Mouse (Mus musculus): Measurements from ENCODE around the gene Caskin1. TPM values are rescaled to one million over a fixed set of nuclear protein-coding genes. Genes with fewer than 3 reads are reported as not detected.
A peak's percentile ranks its signal among the peaks of the same experiment; 100 is the strongest.

The Caskin1 gene
- polyA plus RNA-seq, 1 experiment from 2014 or later: 14.8 TPM

- 23% methylated on average over 5 of the region's 5 CpGs for WGBS
- ATAC-seq (ENCODE audit: low FRiP score): no peak
- no peaks in the 10 kb centered on the region for H3K27me3 ChIP-seq
- peak overlapping the region; percentile 79 for H3K9ac ChIP-seq
- no peaks in the 10 kb centered on the region for H3K9me3 ChIP-seq
- H3K27ac ChIP-seq: peak overlapping the region; percentile 89; the same call in 1 of the 2 replicates
- peak overlapping the region; percentile 63 for H3K4me3 ChIP-seq (replicated peaks)
- H3K36me3 ChIP-seq (replicated peaks): peaks cover 20% of the 10 kb centered on the region
- H3K4me1 ChIP-seq: peaks cover 61% of the 10 kb centered on the region
- H3K4me2 ChIP-seq: peak overlapping the region; percentile 88
Measured at GRCm38 (mm10) chr17:24529883-24530282, 41.5 kb downstream of the Caskin1 start.

- H3K9me3 ChIP-seq: no peaks in the 10 kb centered on the region
- H3K27me3 ChIP-seq: no peaks in the 10 kb centered on the region
- H3K4me3 ChIP-seq (replicated peaks): peak overlapping the region; percentile 63
- ATAC-seq (ENCODE audit: low FRiP score): no peak
- peaks cover 61% of the 10 kb centered on the region for H3K4me1 ChIP-seq
- 36% methylated on average over 8 of the region's 8 CpGs for WGBS
- peaks cover 20% of the 10 kb centered on the region for H3K36me3 ChIP-seq (replicated peaks)
- peak overlapping the region; percentile 89; the same call in 1 of the 2 replicates for H3K27ac ChIP-seq
- H3K9ac ChIP-seq: peak overlapping the region; percentile 79
- peak overlapping the region; percentile 88 for H3K4me2 ChIP-seq
Measured at GRCm38 (mm10) chr17:24530361-24531050, 42.1 kb downstream of the Caskin1 start.

- H3K9me3 ChIP-seq: no peaks in the 10 kb centered on the region
- 72% methylated on average over 3 of the region's 3 CpGs for WGBS
- H3K4me3 ChIP-seq (replicated peaks): no peak overlapping the region
- H3K27ac ChIP-seq: 0 out of 2 replicates have a peak overlapping the region, but pooled peaks have one; percentile 50
- no peaks in the 10 kb centered on the region for H3K27me3 ChIP-seq
- no peak for ATAC-seq (ENCODE audit: low FRiP score)
- peaks cover 61% of the 10 kb centered on the region for H3K4me1 ChIP-seq
- H3K9ac ChIP-seq: peak overlapping the region; percentile 79; the same call in 1 of the 2 replicates
- H3K36me3 ChIP-seq (replicated peaks): peaks cover 20% of the 10 kb centered on the region
- peak overlapping the region; percentile 88; the same call in 1 of the 2 replicates for H3K4me2 ChIP-seq
Measured at GRCm38 (mm10) chr17:24531064-24531463, 42.7 kb downstream of the Caskin1 start.

- no peak overlapping the region for H3K4me3 ChIP-seq (replicated peaks)
- peaks cover 20% of the 10 kb centered on the region for H3K36me3 ChIP-seq (replicated peaks)
- H3K27ac ChIP-seq: no peak overlapping the region
- peaks cover 51% of the 10 kb centered on the region for H3K4me1 ChIP-seq
- H3K4me2 ChIP-seq: no peak overlapping the region
- no peaks in the 10 kb centered on the region for H3K27me3 ChIP-seq
- H3K9ac ChIP-seq: no peak overlapping the region
- ATAC-seq (ENCODE audit: low FRiP score): no peak
- WGBS: 77% methylated on average over 7 of the region's 7 CpGs
- no peaks in the 10 kb centered on the region for H3K9me3 ChIP-seq
Measured at GRCm38 (mm10) chr17:24532045-24532444, 43.6 kb downstream of the Caskin1 start.

DNA sequence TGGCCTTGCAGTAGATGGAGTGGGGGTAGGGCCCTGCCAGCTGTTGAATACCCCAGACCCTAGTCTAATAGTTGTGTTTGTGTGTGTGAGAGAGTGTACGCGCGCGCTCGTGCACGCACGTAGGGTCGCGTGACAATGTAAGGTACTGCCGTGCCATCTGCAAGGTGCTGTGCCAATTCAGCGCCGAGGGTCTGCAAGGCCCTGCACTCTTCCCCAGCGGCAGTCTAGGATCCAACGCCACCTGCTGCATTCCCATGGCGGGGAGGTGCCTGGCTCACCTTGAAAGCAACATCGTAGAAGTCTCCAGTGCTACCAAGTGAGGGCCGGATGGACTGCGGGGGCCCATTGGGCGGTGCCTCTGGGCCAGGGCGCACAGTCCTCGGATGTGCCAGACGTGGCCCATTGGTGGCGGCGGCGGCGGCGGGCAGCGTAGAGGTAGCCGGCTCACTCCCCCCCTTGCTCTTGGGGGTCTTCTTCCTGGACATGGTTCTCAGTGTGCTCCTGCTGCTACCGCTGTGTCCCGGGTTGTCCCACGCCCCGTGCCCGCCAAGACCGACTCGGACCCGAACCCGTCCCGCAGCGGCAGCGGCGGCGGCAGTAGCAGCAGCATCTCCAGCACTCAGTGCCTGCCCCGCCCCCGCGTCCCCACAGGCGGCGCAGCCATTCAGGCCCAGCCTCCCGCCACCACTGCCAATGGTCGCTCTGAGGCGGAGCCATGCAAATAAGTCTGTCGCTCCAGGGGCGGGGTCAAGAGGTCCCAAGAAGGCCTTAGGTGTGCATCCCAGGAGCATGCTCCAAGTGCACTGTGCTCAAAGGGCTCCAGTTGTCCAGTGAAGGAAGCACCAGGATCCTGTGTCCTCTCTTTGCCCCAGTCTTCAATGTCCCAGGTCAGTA is 44.9 kb downstream of the Caskin1 start:
- H3K4me2 ChIP-seq: peak overlapping the region; percentile 63
- no peaks in the 10 kb centered on the region for H3K27me3 ChIP-seq
- 5% methylated on average over 53 of the region's 53 CpGs for whole genome bisulfite sequencing
- peaks cover 20% of the 10 kb centered on the region for H3K36me3 ChIP-seq (replicated peaks)
- H3K27ac ChIP-seq: no peak overlapping the region
- H3K9ac ChIP-seq: peak overlapping the region; percentile 55
- H3K4me1 ChIP-seq: peaks cover 59% of the 10 kb centered on the region
- peak; percentile 64 for ATAC-seq (ENCODE audit: low FRiP score)
- H3K4me3 ChIP-seq (replicated peaks): peak overlapping the region; percentile 34
- H3K9me3 ChIP-seq: no peaks in the 10 kb centered on the region

GRCm38 (mm10) chr17:24534160-24534718 is 45.8 kb downstream of the Caskin1 start, which contains the start of gene Rab26:
Gene Rab26 (minus strand): TSS chr17:24534210.
- peak within 1 kb of the TSS; percentile 34 for H3K4me3 ChIP-seq (replicated peaks)
- peaks cover 52% of the 10 kb centered on the region for H3K4me1 ChIP-seq
- H3K36me3 ChIP-seq (replicated peaks): peaks cover 20% of the 10 kb centered on the region
- no peak within 1 kb of the TSS for H3K27ac ChIP-seq
- no peaks in the 10 kb centered on the region for H3K27me3 ChIP-seq
- peak within 1 kb of the TSS; percentile 55 for H3K9ac ChIP-seq
- H3K9me3 ChIP-seq: no peaks in the 10 kb centered on the region
- WGBS: 89% methylated on average over 8 of the region's 8 CpGs
- H3K4me2 ChIP-seq: peak within 1 kb of the TSS; percentile 63
- ATAC-seq (ENCODE audit: low FRiP score): no peak

- no peak overlapping the region for H3K4me2 ChIP-seq
- peaks cover 42% of the 10 kb centered on the region for H3K4me1 ChIP-seq
- H3K36me3 ChIP-seq (replicated peaks): peaks cover 11% of the 10 kb centered on the region
- H3K27me3 ChIP-seq: no peaks in the 10 kb centered on the region
- H3K9ac ChIP-seq: no peak overlapping the region
- H3K9me3 ChIP-seq: no peaks in the 10 kb centered on the region
- no peak for ATAC-seq (ENCODE audit: low FRiP score)
- WGBS: 61% methylated on average over 5 of the region's 5 CpGs
- H3K27ac ChIP-seq: no peak overlapping the region
- H3K4me3 ChIP-seq (replicated peaks): no peak overlapping the region
Measured at GRCm38 (mm10) chr17:24535300-24535699, 46.9 kb downstream of the Caskin1 start.

- Histone ChIP-seq H3K4me1 (peaks cover 23% of the 10 kb centered on the region), H3K9me3 (no peaks in the 10 kb centered on the region), H3K36me3 (replicated peaks) (no peaks in the 10 kb centered on the region), H3K4me2 (no peak overlapping the region), H3K4me3 (replicated peaks) (no peak overlapping the region), H3K27me3 (no peaks in the 10 kb centered on the region), H3K27ac (0 out of 2 replicates have a peak overlapping the region, but pooled peaks have one; percentile 38), H3K9ac (no peak overlapping the region)
- no peak for ATAC-seq (ENCODE audit: low FRiP score)
- WGBS: 42% methylated on average over 3 of the region's 3 CpGs
Measured at GRCm38 (mm10) chr17:24537536-24537935, 49.1 kb downstream of the Caskin1 start.

DNA sequence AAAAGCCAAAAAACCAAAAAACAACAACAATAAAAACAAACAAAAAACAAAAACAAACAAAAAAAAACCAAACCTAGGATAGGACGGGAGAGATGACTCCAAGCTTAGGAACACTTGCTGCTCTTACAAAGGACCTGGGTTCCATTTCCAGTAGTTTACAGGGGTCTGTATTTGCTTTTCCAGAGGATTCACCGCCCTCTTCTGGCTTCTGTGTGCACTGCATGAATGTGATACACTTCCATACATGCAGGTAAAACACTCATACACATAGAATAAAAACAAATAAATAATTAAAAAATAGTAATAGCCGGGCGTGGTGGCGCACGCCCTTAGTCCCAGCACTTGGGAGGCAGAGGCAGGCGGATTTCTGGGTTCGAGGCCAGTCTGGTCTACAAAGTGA is 50.5 kb downstream of the Caskin1 start:
- 72% methylated on average over 8 of the region's 8 CpGs for WGBS
- Histone ChIP-seq H3K4me3 (replicated peaks) (no peak overlapping the region), H3K9me3 (no peaks in the 10 kb centered on the region), H3K27me3 (no peaks in the 10 kb centered on the region), H3K9ac (no peak overlapping the region), H3K4me2 (no peak overlapping the region), H3K36me3 (replicated peaks) (no peaks in the 10 kb centered on the region), H3K4me1 (peaks cover 10% of the 10 kb centered on the region), H3K27ac (no peak overlapping the region)
- no peak for ATAC-seq (ENCODE audit: low FRiP score)

DNA sequence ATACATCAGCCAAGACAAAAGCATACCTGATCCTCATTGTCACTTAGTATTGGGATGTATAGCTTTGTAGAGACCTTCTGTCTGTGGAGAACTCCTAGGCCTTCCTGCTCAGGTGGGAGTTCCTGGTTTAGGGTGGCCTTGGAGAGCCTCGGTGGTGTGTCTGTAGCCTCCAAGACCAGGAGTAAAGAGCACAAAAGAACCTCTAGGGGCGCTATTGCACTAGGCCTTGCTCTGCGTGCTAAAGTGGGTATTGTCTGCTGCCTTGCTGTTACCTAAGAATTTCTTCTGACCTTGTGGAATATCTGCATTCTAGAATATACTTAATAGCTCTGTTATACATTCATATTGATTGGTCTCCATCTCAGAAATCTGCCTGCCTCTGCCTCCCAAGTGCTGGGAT is 52.0 kb downstream of the Caskin1 start:
- H3K9ac ChIP-seq: no peak overlapping the region
- no peak overlapping the region for H3K4me3 ChIP-seq (replicated peaks)
- 7% methylated on average over 3 of the region's 3 CpGs for WGBS
- H3K9me3 ChIP-seq: no peaks in the 10 kb centered on the region
- peaks cover 7% of the 10 kb centered on the region; the same call in 1 of the 2 replicates for H3K27me3 ChIP-seq
- H3K4me2 ChIP-seq: no peak overlapping the region
- H3K4me1 ChIP-seq: peaks cover 10% of the 10 kb centered on the region
- no peak overlapping the region for H3K27ac ChIP-seq
- H3K36me3 ChIP-seq (replicated peaks): no peaks in the 10 kb centered on the region
- 0 out of 2 replicates have a peak, but pooled peaks have one; percentile 9 for ATAC-seq (ENCODE audit: low FRiP score)

GRCm38 (mm10) chr17:24544613-24545012 is 56.2 kb downstream of the Caskin1 start:
- H3K4me2 ChIP-seq: peak overlapping the region; percentile 36
- H3K9ac ChIP-seq: 0 out of 2 replicates have a peak overlapping the region, but pooled peaks have one; percentile 25
- H3K27me3 ChIP-seq: peaks cover 23% of the 10 kb centered on the region
- no peaks in the 10 kb centered on the region for H3K9me3 ChIP-seq
- ATAC-seq (ENCODE audit: low FRiP score): no peak
- no peak overlapping the region for H3K27ac ChIP-seq
- no peaks in the 10 kb centered on the region for H3K36me3 ChIP-seq (replicated peaks)
- H3K4me3 ChIP-seq (replicated peaks): peak overlapping the region; percentile 16; the same call in 1 of the 2 replicates
- WGBS: 20% methylated on average over 12 of the region's 12 CpGs
- H3K4me1 ChIP-seq: peaks cover 9% of the 10 kb centered on the region

DNA sequence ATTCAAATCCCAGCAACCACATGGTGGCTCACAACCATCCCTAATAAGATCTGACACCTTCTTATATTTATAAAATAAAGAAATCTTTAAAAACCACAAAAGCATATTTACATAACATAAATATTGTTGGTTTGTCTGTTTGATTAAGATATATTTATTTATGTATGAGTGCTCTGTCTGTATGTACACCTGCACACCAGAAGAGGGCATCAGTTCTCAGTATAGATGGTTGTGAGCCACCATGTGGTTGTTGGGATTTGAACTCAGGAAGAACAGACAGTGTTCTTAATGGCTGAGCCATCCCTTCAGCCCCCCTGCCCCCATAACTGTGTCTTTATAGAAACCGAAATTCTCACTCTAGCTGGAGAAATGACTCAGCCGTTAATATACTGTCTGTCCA is 56.8 kb downstream of the Caskin1 start:
- no peak overlapping the region for H3K4me2 ChIP-seq
- no peaks in the 10 kb centered on the region for H3K9me3 ChIP-seq
- no peak for ATAC-seq (ENCODE audit: low FRiP score)
- H3K36me3 ChIP-seq (replicated peaks): no peaks in the 10 kb centered on the region
- peaks cover 9% of the 10 kb centered on the region for H3K4me1 ChIP-seq
- H3K27me3 ChIP-seq: peaks cover 23% of the 10 kb centered on the region
- WGBS: 86% methylated on average over 2 of the region's 2 CpGs
- no peak overlapping the region for H3K4me3 ChIP-seq (replicated peaks)
- H3K9ac ChIP-seq: no peak overlapping the region
- H3K27ac ChIP-seq: no peak overlapping the region
